Mouse (Mus musculus): ENCODE measurements at regions not wholly inside any gene's neighbourhood (a gene's known extent, or its start where the extent isn't known, plus 50 kb on each side); places are given as distances from the start of the nearest gene placed in this dataset.

DNA sequence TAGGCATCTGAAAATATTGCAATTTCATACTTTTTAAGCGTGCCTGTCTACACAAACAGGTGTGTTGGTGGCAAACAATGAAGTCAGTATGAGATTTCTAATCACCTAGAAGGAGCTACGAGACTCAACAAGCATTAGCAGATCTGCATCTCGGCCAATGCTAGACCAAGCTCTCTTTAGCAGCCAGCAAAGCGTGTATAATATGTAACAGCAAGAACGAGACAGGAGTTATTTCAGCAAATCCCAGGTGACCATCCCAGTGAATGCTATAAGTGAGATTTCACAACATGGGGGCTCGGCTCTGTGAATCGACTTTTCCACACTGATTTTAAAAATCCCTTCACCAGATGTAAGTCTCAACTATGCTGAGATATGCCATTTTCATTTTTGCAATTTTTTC is 352.8 kb downstream of the Efnb2 start:
- Histone ChIP-seq H3K4me3 (ENCODE audit: control insufficient read depth in 1 of 2, insufficient read depth in 1 of 2, low read depth in 2 of 2, low read length in 2 of 2) (no peak overlapping the region), H3K27ac (ENCODE audit: control insufficient read depth, low read depth, low read length) (no peak overlapping the region), H3K9ac (ENCODE audit: control insufficient read depth, low read depth, low read length, poor library complexity, severe bottlenecking) (no peak overlapping the region), H3K9me3 (replicated peaks; ENCODE audit: insufficient read depth, low read length) (no peaks in the 10 kb centered on the region), H3K36me3 (ENCODE audit: control insufficient read depth in 1 of 2, insufficient read depth in 2 of 2, low read length in 2 of 2) (no peaks in the 10 kb centered on the region), H3K27me3 (ENCODE audit: control insufficient read depth in 1 of 2, insufficient read depth in 2 of 2, low read length in 2 of 2) (no peaks in the 10 kb centered on the region), H3K79me2 (ENCODE audit: control insufficient read depth, insufficient read depth, low read length, poor library complexity) (no peaks in the 10 kb centered on the region), H3K4me1 (ENCODE audit: control insufficient read depth in 1 of 2, insufficient read depth in 2 of 2, low read length in 2 of 2) (no peaks in the 10 kb centered on the region)
- no peak for DNase-seq (ENCODE audit: low read depth, low spot score)
- no peak for TF ChIP-seq POLR2AphosphoS2 (IDR thresholded peaks at IDR 0.05; ENCODE audit: low read length)
- TF ChIP-seq USF2 (IDR thresholded peaks at IDR 0.05; ENCODE audit: borderline replicate concordance in 1 of 2, insufficient read depth in 1 of 2, low read depth in 1 of 2, low read length in 2 of 2), result no peak
- TF ChIP-seq ZNF384 (IDR thresholded peaks at IDR 0.05; ENCODE audit: low read depth, low read length), result no peak
- no peak for TF ChIP-seq ZC3H11A (IDR thresholded peaks at IDR 0.05; ENCODE audit: low read depth, low read length)
- no peak for TF ChIP-seq ZMIZ1 (IDR thresholded peaks at IDR 0.05; ENCODE audit: low read depth, low read length)
- TF ChIP-seq HCFC1 (IDR thresholded peaks at IDR 0.05; ENCODE audit: low read depth, low read length), result no peak
- TF ChIP-seq POLR2AphosphoS5 (IDR thresholded peaks at IDR 0.05; ENCODE audit: borderline replicate concordance, low read depth, low read length), result no peak
- TF ChIP-seq BHLHE40 (IDR thresholded peaks at IDR 0.05; ENCODE audit: borderline replicate concordance, low read depth, low read length), result no peak

GRCm38 (mm10) chr8:8307487-8307886 is 353.6 kb downstream of the Efnb2 start:
- Histone ChIP-seq H3K79me2 (ENCODE audit: control insufficient read depth, insufficient read depth, low read length, poor library complexity) (no peaks in the 10 kb centered on the region), H3K4me3 (ENCODE audit: control insufficient read depth in 1 of 2, insufficient read depth in 1 of 2, low read depth in 2 of 2, low read length in 2 of 2) (no peak overlapping the region), H3K4me1 (ENCODE audit: control insufficient read depth in 1 of 2, insufficient read depth in 2 of 2, low read length in 2 of 2) (no peaks in the 10 kb centered on the region), H3K27ac (ENCODE audit: control insufficient read depth, low read depth, low read length) (no peak overlapping the region), H3K27me3 (ENCODE audit: control insufficient read depth in 1 of 2, insufficient read depth in 2 of 2, low read length in 2 of 2) (no peaks in the 10 kb centered on the region), H3K36me3 (ENCODE audit: control insufficient read depth in 1 of 2, insufficient read depth in 2 of 2, low read length in 2 of 2) (no peaks in the 10 kb centered on the region), H3K9ac (ENCODE audit: control insufficient read depth, low read depth, low read length, poor library complexity, severe bottlenecking) (no peak overlapping the region), H3K9me3 (replicated peaks; ENCODE audit: insufficient read depth, low read length) (no peaks in the 10 kb centered on the region)
- no peak for DNase-seq (ENCODE audit: low read depth, low spot score)
- TF ChIP-seq CTCF (IDR thresholded peaks at IDR 0.05 in 2 of 3, conservative IDR thresholded peaks at IDR 0.05 in 1 of 3; ENCODE audit: control insufficient read depth in 1 of 3, insufficient read depth in 1 of 3, low read depth in 2 of 3, low read length in 3 of 3, poor library complexity in 1 of 3, severe bottlenecking in 1 of 3), result no peak
- TF ChIP-seq NRF1 (IDR thresholded peaks at IDR 0.05; ENCODE audit: insufficient read depth, low read depth, low read length, poor library complexity, severe bottlenecking), result no peak
- TF ChIP-seq HCFC1 (IDR thresholded peaks at IDR 0.05; ENCODE audit: low read depth, low read length), result no peak
- no peak for TF ChIP-seq E2F4 (IDR thresholded peaks at IDR 0.05; ENCODE audit: borderline replicate concordance, low read depth, low read length)
- no peak for TF ChIP-seq MYB (IDR thresholded peaks at IDR 0.05; ENCODE audit: low read depth, low read length)
- TF ChIP-seq USF2 (IDR thresholded peaks at IDR 0.05; ENCODE audit: borderline replicate concordance in 1 of 2, insufficient read depth in 1 of 2, low read depth in 1 of 2, low read length in 2 of 2), result no peak
- no peak for TF ChIP-seq TAL1 (IDR thresholded peaks at IDR 0.05; ENCODE audit: low read length)
- TF ChIP-seq POLR2AphosphoS5 (IDR thresholded peaks at IDR 0.05; ENCODE audit: borderline replicate concordance, low read depth, low read length), result no peak
- TF ChIP-seq GABPA (IDR thresholded peaks at IDR 0.05; ENCODE audit: low read depth, low read length), result no peak
- TF ChIP-seq ZC3H11A (IDR thresholded peaks at IDR 0.05; ENCODE audit: low read depth, low read length), result no peak
- no peak for TF ChIP-seq MEF2A (IDR thresholded peaks at IDR 0.05; ENCODE audit: extremely low read depth, insufficient replicate concordance, low read depth, low read length, poor library complexity, severe bottlenecking)
- no peak for TF ChIP-seq MYC (IDR thresholded peaks at IDR 0.05; ENCODE audit: low read depth, low read length)
- no peak for TF ChIP-seq ELF1 (IDR thresholded peaks at IDR 0.05; ENCODE audit: low read depth, low read length)
- no peak for TF ChIP-seq RCOR1 (IDR thresholded peaks at IDR 0.05; ENCODE audit: low read depth, low read length)
- TF ChIP-seq GATA1 (IDR thresholded peaks at IDR 0.05; ENCODE audit: low read depth, low read length), result no peak
